Mouse (Mus musculus): ENCODE results near the gene Trim14. TPM values are rescaled to one million over a fixed set of nuclear protein-coding genes. Genes with fewer than 3 reads are reported as not detected.
"Not testable (repeated sequence)": the region's sequence is repeated elsewhere in the genome, so short reads cannot be mapped to it uniquely, and the experiment has no call there.

Trim14 gene
- polyA plus RNA-seq, 1 experiment from 2014 or later = 4.5 TPM

DNA sequence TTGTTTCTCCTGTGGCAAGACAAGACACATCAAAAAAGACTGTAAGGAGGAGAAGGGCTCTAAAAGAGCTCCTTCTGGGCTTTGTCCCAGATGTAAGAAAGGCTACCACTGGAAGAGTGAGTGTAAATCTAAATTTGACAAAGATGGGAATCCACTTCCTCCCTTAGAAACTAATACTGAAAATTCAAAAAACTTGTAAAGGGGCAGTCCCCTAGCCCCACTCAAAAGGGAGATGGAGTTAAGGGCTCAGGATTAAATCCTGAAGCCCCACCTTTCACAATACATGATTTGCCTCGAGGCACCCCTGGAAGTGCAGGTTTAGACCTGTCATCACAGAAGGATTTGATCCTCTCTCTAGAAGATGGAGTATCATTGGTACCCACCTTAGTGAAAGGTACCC, 42.3 kb upstream of the Trim14 start:
- H3K27ac ChIP-seq (replicated peaks) = no peak overlapping the region
- 53% methylated on average over 1 of the region's 1 CpGs for WGBS
- no peak for ATAC-seq (ENCODE audit: low FRiP score, low TSS enrichment)
- H3K4me2 ChIP-seq (replicated peaks; ENCODE audit: low read depth) = no peak overlapping the region
- H3K9ac ChIP-seq (ENCODE audit: low read length) = no peak overlapping the region
- no peaks in the 10 kb centered on the region for H3K9me3 ChIP-seq (ENCODE audit: control insufficient read depth, low read length)
- no peak for DNase-seq (ENCODE audit: low spot score)
- H3K4me1 ChIP-seq (replicated peaks; ENCODE audit: control insufficient read depth, insufficient read depth) = no peaks in the 10 kb centered on the region
- no peaks in the 10 kb centered on the region for H3K36me3 ChIP-seq (ENCODE audit: control insufficient read depth, insufficient read depth, low read length)
- no peak overlapping the region for H3K4me3 ChIP-seq (ENCODE audit: low read depth, low read length)
- no peak for TF ChIP-seq CTCF (IDR thresholded peaks at IDR 0.05; ENCODE audit: low read depth)
- no peaks in the 10 kb centered on the region for H3K27me3 ChIP-seq (ENCODE audit: control insufficient read depth, insufficient read depth, low read length)

DNA sequence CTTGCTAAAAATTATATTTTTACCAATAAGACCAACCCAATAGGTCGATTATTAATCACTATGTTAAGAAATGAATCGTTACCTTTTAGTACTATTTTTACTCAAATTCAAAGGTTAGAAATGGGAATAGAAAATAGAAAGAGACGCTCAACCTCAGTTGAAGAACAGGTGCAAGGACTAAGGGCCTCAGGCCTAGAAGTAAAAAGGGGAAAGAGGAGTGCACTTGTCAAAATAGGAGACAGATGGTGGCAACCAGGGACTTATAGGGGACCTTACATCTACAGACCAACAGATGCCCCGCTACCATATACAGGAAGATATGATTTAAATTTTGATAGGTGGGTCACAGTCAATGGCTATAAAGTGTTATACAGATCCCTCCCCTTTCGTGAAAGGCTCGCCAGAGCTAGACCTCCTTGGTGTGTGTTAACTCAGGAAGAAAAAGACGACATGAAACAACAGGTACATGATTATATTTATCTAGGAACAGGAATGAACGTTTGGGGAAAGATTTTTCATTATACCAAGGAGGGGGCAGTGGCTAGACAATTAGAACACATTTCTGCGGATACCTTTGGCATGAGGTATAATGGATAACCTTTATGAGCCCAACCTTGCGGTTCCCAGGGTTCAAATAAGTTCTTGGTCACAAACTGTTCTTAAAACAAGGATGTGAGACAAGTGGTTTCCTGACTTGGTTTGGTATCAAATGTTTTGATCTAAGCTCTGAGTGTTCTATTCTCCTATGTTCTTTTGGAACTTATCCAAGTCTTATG, 39.8 kb upstream of the Trim14 start:
- not testable (repeated sequence) for H3K4me3 ChIP-seq (ENCODE audit: low read depth, low read length); H3K9ac ChIP-seq (ENCODE audit: low read length); H3K27ac ChIP-seq (replicated peaks); H3K9me3 ChIP-seq (ENCODE audit: control insufficient read depth, low read length); H3K36me3 ChIP-seq (ENCODE audit: control insufficient read depth, insufficient read depth, low read length); H3K4me2 ChIP-seq (replicated peaks; ENCODE audit: low read depth); H3K27me3 ChIP-seq (ENCODE audit: control insufficient read depth, insufficient read depth, low read length); ATAC-seq (ENCODE audit: low FRiP score, low TSS enrichment); DNase-seq (ENCODE audit: low spot score); H3K4me1 ChIP-seq (replicated peaks; ENCODE audit: control insufficient read depth, insufficient read depth)
- WGBS = 74% methylated on average over 6 of the region's 10 CpGs

DNA sequence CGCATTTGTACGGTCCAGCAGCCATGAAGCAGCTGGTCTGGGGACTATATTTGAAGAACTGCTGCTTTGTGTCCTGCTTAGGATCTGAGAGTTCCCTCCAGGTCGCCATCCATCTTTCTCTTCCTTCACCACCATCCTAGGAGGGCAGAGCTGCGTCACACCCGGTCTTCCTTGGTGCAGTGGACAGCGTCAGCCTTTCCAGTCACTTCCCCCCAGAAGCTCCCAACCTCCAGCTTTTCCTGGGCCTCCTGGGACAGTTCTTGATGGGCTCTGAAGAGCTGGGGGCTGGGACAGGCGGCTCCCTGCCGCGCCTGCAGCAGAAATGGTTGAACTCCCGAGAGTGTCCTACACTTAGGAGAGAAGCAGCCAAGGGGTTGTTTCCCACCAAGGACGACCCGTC, 38.9 kb upstream of the Trim14 start:
- TF ChIP-seq CTCF (IDR thresholded peaks at IDR 0.05; ENCODE audit: low read depth) (no peak), EP300 (optimal IDR thresholded peaks at IDR 0.05) (no peak)
- Histone ChIP-seq H3K27me3 (ENCODE audit: control insufficient read depth, insufficient read depth, low read length) (no peaks in the 10 kb centered on the region), H3K9ac (ENCODE audit: low read length) (no peak overlapping the region), H3K4me2 (replicated peaks; ENCODE audit: low read depth) (no peak overlapping the region), H3K4me1 (replicated peaks; ENCODE audit: control insufficient read depth, insufficient read depth) (no peaks in the 10 kb centered on the region), H3K9me3 (ENCODE audit: control insufficient read depth, low read length) (no peaks in the 10 kb centered on the region), H3K27ac (replicated peaks) (no peak overlapping the region), H3K4me3 (ENCODE audit: low read depth, low read length) (no peak overlapping the region), H3K36me3 (ENCODE audit: control insufficient read depth, insufficient read depth, low read length) (no peaks in the 10 kb centered on the region)
- DNase-seq (ENCODE audit: low spot score) (no peak), ATAC-seq (ENCODE audit: low FRiP score, low TSS enrichment) (no peak)
- WGBS = 77% methylated on average over 10 of the region's 12 CpGs

DNA sequence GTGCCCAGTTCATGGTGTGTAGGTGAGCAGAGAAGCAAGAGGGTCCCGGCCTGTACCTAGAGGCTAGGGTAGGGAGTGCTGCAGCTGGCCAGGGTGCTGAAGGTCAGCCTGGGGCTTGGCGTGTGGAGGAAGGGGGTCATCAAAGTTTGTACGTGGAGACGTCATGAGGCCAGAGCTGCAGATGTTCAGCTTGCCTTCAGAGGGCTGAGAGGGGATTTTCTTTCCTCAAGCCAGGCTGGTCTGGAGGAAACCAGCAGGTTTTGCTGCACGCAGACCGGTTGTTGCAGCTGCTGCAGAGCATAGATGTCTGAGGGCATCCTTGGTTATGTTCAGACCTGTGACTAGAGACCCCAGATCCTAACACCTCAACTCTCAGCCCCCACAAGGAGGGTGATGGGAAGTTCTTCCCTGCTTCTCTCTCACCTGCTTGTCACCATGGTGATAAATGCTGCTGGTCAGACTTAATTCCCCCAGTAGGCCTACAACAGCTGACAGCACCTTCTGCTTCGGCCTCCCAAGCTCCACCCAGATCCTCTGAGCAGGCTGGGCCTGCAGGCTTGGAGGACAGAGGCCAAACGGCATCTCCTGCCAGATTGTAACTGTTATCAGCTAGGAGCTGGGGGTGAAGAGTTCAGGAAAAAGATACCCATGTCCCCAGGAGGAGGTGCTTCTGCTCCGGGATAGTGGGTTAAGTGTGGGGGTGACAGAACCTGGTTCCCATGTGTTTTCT, 38.2 kb upstream of the Trim14 start:
- no peak overlapping the region for H3K4me2 ChIP-seq (replicated peaks; ENCODE audit: low read depth)
- ATAC-seq (ENCODE audit: low FRiP score, low TSS enrichment) = peak; percentile 39; the same call in 1 of the 2 replicates
- no peaks in the 10 kb centered on the region for H3K36me3 ChIP-seq (ENCODE audit: control insufficient read depth, insufficient read depth, low read length)
- no peak overlapping the region for H3K27ac ChIP-seq (replicated peaks)
- no peak overlapping the region for H3K4me3 ChIP-seq (ENCODE audit: low read depth, low read length)
- no peaks in the 10 kb centered on the region for H3K4me1 ChIP-seq (replicated peaks; ENCODE audit: control insufficient read depth, insufficient read depth)
- TF ChIP-seq CTCF (IDR thresholded peaks at IDR 0.05; ENCODE audit: low read depth) (no peak), EP300 (optimal IDR thresholded peaks at IDR 0.05) (no peak)
- H3K9ac ChIP-seq (ENCODE audit: low read length) = no peak overlapping the region
- no peaks in the 10 kb centered on the region for H3K9me3 ChIP-seq (ENCODE audit: control insufficient read depth, low read length)
- no peaks in the 10 kb centered on the region for H3K27me3 ChIP-seq (ENCODE audit: control insufficient read depth, insufficient read depth, low read length)
- no peak for DNase-seq (ENCODE audit: low spot score)
- 37% methylated on average over 9 of the region's 9 CpGs for WGBS

DNA sequence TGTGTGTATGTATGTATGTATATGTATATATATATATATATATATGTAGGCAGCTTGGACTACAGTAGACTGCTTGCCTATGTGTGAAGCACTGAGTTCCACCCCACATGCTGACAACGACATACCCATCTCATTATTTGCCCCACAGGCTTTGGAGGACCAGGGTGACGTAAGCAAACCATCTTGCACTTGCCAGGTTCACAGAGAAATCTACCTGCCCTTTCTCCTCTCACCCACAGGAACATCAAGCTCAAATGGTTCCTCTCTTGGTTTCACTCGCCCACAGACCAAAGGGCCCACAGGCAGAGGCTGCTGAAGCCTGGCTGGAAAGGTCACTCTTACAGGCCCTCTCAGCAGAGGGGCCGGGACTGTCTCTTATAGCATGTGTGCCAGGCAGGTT, 36.7 kb upstream of the Trim14 start:
- Histone ChIP-seq H3K9me3 (ENCODE audit: control insufficient read depth, low read length) (no peaks in the 10 kb centered on the region), H3K36me3 (ENCODE audit: control insufficient read depth, insufficient read depth, low read length) (no peaks in the 10 kb centered on the region), H3K4me3 (ENCODE audit: low read depth, low read length) (no peak overlapping the region), H3K4me1 (replicated peaks; ENCODE audit: control insufficient read depth, insufficient read depth) (no peaks in the 10 kb centered on the region), H3K9ac (ENCODE audit: low read length) (no peak overlapping the region), H3K4me2 (replicated peaks; ENCODE audit: low read depth) (no peak overlapping the region), H3K27me3 (ENCODE audit: control insufficient read depth, insufficient read depth, low read length) (no peaks in the 10 kb centered on the region), H3K27ac (replicated peaks) (no peak overlapping the region)
- ATAC-seq (ENCODE audit: low FRiP score, low TSS enrichment) = no peak
- DNase-seq (ENCODE audit: low spot score) = no peak
- TF ChIP-seq EP300 (optimal IDR thresholded peaks at IDR 0.05) (no peak), CTCF (IDR thresholded peaks at IDR 0.05; ENCODE audit: low read depth) (no peak)
- WGBS = 80% methylated on average over 4 of the region's 4 CpGs

DNA sequence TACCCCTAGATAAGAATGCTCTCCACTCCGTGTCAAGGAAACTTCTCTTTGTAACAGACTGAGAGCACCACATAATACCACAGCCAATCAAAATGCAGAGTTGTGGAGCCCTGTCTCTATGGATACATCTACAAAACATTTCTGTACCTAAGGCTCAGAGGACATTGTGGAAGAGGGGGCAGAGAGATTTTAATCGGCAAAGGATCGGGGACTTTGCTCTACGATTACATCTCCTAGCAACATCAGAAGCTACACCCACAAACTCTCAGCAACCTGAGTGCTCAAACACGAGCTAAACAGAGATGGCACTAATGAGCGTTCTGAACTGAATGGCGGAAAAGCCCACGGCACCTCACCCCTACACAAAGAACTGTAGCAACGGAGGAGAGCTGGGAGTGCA, 35.8 kb upstream of the Trim14 start:
- H3K4me2 ChIP-seq (replicated peaks; ENCODE audit: low read depth) = no peak overlapping the region
- no peaks in the 10 kb centered on the region for H3K36me3 ChIP-seq (ENCODE audit: control insufficient read depth, insufficient read depth, low read length)
- WGBS = 79% methylated on average over 9 of the region's 9 CpGs
- no peak overlapping the region for H3K4me3 ChIP-seq (ENCODE audit: low read depth, low read length)
- H3K4me1 ChIP-seq (replicated peaks; ENCODE audit: control insufficient read depth, insufficient read depth) = no peaks in the 10 kb centered on the region
- no peaks in the 10 kb centered on the region for H3K9me3 ChIP-seq (ENCODE audit: control insufficient read depth, low read length)
- no peaks in the 10 kb centered on the region for H3K27me3 ChIP-seq (ENCODE audit: control insufficient read depth, insufficient read depth, low read length)
- H3K27ac ChIP-seq (replicated peaks) = no peak overlapping the region
- no peak overlapping the region for H3K9ac ChIP-seq (ENCODE audit: low read length)
- ATAC-seq (ENCODE audit: low FRiP score, low TSS enrichment) = no peak
- TF ChIP-seq EP300 (optimal IDR thresholded peaks at IDR 0.05) (no peak), CTCF (IDR thresholded peaks at IDR 0.05; ENCODE audit: low read depth) (no peak)
- DNase-seq (ENCODE audit: low spot score) = no peak
